Mouse (Mus musculus) limb, embryonic 10.5 days (tissue): ENCODE measurements at regions not wholly inside any gene's neighbourhood (a gene's known extent, or its start where the extent isn't known, plus 50 kb on each side); places are given as distances from the start of the nearest gene placed in this dataset.
A peak's percentile ranks its signal among the peaks of the same experiment; 100 is the strongest.

Experiments used
- DNase-seq: peaks from one replicate; pipeline ENCODE4 v3.0.0-alpha.2; 2017; ENCODE audit warnings: low spot score
- H3K27ac ChIP-seq: fragments of 300-500 bp; sonication (generic); 2 replicates; pipeline ENCODE4 v1.5.1; 2016; ENCODE audit warnings: mild to moderate bottlenecking
- H3K27me3 ChIP-seq: fragments of 300-500 bp; sonication (generic); 2 replicates; pipeline ENCODE4 v1.6.1; 2016; ENCODE audit warnings: low read depth, mild to moderate bottlenecking; ENCODE audit not compliant: poor library complexity, severe bottlenecking
- H3K36me3 ChIP-seq: fragments of 300-500 bp; sonication (generic); 2 replicates; pipeline ENCODE4 v1.6.1; 2016; ENCODE audit warnings: mild to moderate bottlenecking, moderate library complexity
- H3K4me1 ChIP-seq: fragments of 300-500 bp; sonication (generic); 2 replicates; pipeline ENCODE4 v1.6.1; 2016
- H3K4me3 ChIP-seq: fragments of 300-500 bp; sonication (generic); 2 replicates; pipeline ENCODE4 v1.5.1; 2016; ENCODE audit warnings: mild to moderate bottlenecking, moderate library complexity
- H3K9me3 ChIP-seq: fragments of 300-500 bp; sonication (generic); replicated peaks from 2 replicates; pipeline ENCODE4 v1.6.1; 2016; ENCODE audit warnings: mild to moderate bottlenecking
- WGBS: fragments of 180-500 bp; shearing (Covaris S2); methylation state at CpG from one replicate; pipeline ENCODE4 v1.1.7; 2016; 5-methylcytosine and 5-hydroxymethylcytosine counted together

- Histone ChIP-seq H3K27me3 (no peaks in the 10 kb centered on the region), H3K36me3 (no peaks in the 10 kb centered on the region), H3K4me3 (no peak overlapping the region), H3K27ac (no peak overlapping the region), H3K4me1 (peaks cover 12% of the 10 kb centered on the region), H3K9me3 (no peaks in the 10 kb centered on the region)
- WGBS: 84% methylated on average over 8 of the region's 8 CpGs
- no peak for DNase-seq
Observed at GRCm38 (mm10) chr1:153962161-153962720, 62.2 kb upstream of the Teddm2 start.

- H3K27me3 ChIP-seq: no peaks in the 10 kb centered on the region
- DNase-seq: no peak
- H3K36me3 ChIP-seq: no peaks in the 10 kb centered on the region
- 55% methylated on average over 9 of the region's 9 CpGs for WGBS
- peaks cover 12% of the 10 kb centered on the region for H3K4me1 ChIP-seq
- H3K4me3 ChIP-seq: no peak overlapping the region
- no peaks in the 10 kb centered on the region for H3K9me3 ChIP-seq
- H3K27ac ChIP-seq: peak overlapping the region; percentile 32; the same call in 1 of the 2 replicates
Observed at GRCm38 (mm10) chr1:153963744-153964342, 63.8 kb upstream of the Teddm2 start.

GRCm38 (mm10) chr1:153969401-153969800 lies 69.4 kb upstream of the Teddm2 start:
- Histone ChIP-seq H3K9me3 (no peaks in the 10 kb centered on the region), H3K4me1 (no peaks in the 10 kb centered on the region), H3K27me3 (no peaks in the 10 kb centered on the region), H3K27ac (no peak overlapping the region), H3K36me3 (no peaks in the 10 kb centered on the region), H3K4me3 (no peak overlapping the region)
- no peak for DNase-seq
- 83% methylated on average over 4 of the region's 4 CpGs for WGBS

GRCm38 (mm10) chr1:153974300-153974699 lies 74.3 kb upstream of the Teddm2 start:
- 88% methylated on average over 1 of the region's 1 CpGs for WGBS
- Histone ChIP-seq H3K9me3 (no peaks in the 10 kb centered on the region), H3K4me1 (peaks cover 13% of the 10 kb centered on the region), H3K27me3 (no peaks in the 10 kb centered on the region), H3K36me3 (no peaks in the 10 kb centered on the region), H3K4me3 (no peak overlapping the region), H3K27ac (no peak overlapping the region)
- DNase-seq: no peak

GRCm38 (mm10) chr1:153977963-153978726 lies 78.1 kb upstream of the Teddm2 start:
- no peaks in the 10 kb centered on the region for H3K36me3 ChIP-seq
- H3K9me3 ChIP-seq: no peaks in the 10 kb centered on the region
- H3K4me3 ChIP-seq: no peak overlapping the region
- peaks cover 13% of the 10 kb centered on the region for H3K4me1 ChIP-seq
- no peaks in the 10 kb centered on the region for H3K27me3 ChIP-seq
- DNase-seq: no peak
- H3K27ac ChIP-seq: peak overlapping the region; percentile 40; the same call in 1 of the 2 replicates
- 70% methylated on average over 5 of the region's 5 CpGs for WGBS

GRCm38 (mm10) chr1:153980886-153981285 lies 80.9 kb upstream of the Teddm2 start:
- no peaks in the 10 kb centered on the region for H3K9me3 ChIP-seq
- H3K36me3 ChIP-seq: no peaks in the 10 kb centered on the region
- H3K4me3 ChIP-seq: no peak overlapping the region
- WGBS: 85% methylated on average over 6 of the region's 6 CpGs
- no peak for DNase-seq
- no peaks in the 10 kb centered on the region for H3K27me3 ChIP-seq
- H3K27ac ChIP-seq: no peak overlapping the region
- H3K4me1 ChIP-seq: peaks cover 13% of the 10 kb centered on the region

- Histone ChIP-seq H3K27me3 (no peaks in the 10 kb centered on the region), H3K4me3 (no peak overlapping the region), H3K36me3 (no peaks in the 10 kb centered on the region), H3K27ac (no peak overlapping the region), H3K9me3 (no peaks in the 10 kb centered on the region), H3K4me1 (no peaks in the 10 kb centered on the region)
- DNase-seq: no peak
- 91% methylated on average over 5 of the region's 5 CpGs for WGBS
Observed at GRCm38 (mm10) chr1:153985595-153985994, 85.6 kb upstream of the Teddm2 start.

- H3K27ac ChIP-seq: no peak overlapping the region
- 86% methylated on average over 6 of the region's 6 CpGs for WGBS
- no peaks in the 10 kb centered on the region for H3K4me1 ChIP-seq
- no peaks in the 10 kb centered on the region for H3K9me3 ChIP-seq
- H3K27me3 ChIP-seq: no peaks in the 10 kb centered on the region
- H3K36me3 ChIP-seq: no peaks in the 10 kb centered on the region
- no peak for DNase-seq
- H3K4me3 ChIP-seq: no peak overlapping the region
Observed at GRCm38 (mm10) chr1:153986632-153987031, 86.6 kb upstream of the Teddm2 start.

GRCm38 (mm10) chr1:153988297-153988696 lies 88.3 kb upstream of the Teddm2 start:
- Histone ChIP-seq H3K27me3 (no peaks in the 10 kb centered on the region), H3K36me3 (no peaks in the 10 kb centered on the region), H3K4me3 (no peak overlapping the region), H3K9me3 (no peaks in the 10 kb centered on the region), H3K27ac (no peak overlapping the region), H3K4me1 (no peaks in the 10 kb centered on the region)
- no peak for DNase-seq
- 63% methylated on average over 2 of the region's 2 CpGs for WGBS

GRCm38 (mm10) chr1:153990651-153991435 lies 90.8 kb upstream of the Teddm2 start:
- no peaks in the 10 kb centered on the region for H3K36me3 ChIP-seq

GRCm38 (mm10) chr1:153992466-153992865 lies 92.4 kb upstream of the Teddm2 start:
- DNase-seq: no peak
- no peaks in the 10 kb centered on the region for H3K9me3 ChIP-seq
- H3K36me3 ChIP-seq: no peaks in the 10 kb centered on the region
- H3K27ac ChIP-seq: no peak overlapping the region
- H3K27me3 ChIP-seq: no peaks in the 10 kb centered on the region
- peaks cover 6% of the 10 kb centered on the region; the same call in 1 of the 2 replicates for H3K4me1 ChIP-seq
- no peak overlapping the region for H3K4me3 ChIP-seq
- 77% methylated on average over 3 of the region's 3 CpGs for WGBS

More at GRCm38 (mm10) chr1:153990651-153991435, 90.8 kb upstream of the Teddm2 start:
- Histone ChIP-seq H3K4me3 (no peak overlapping the region), H3K9me3 (no peaks in the 10 kb centered on the region), H3K27ac (no peak overlapping the region), H3K4me1 (no peaks in the 10 kb centered on the region), H3K27me3 (no peaks in the 10 kb centered on the region)
- no peak for DNase-seq
- 82% methylated on average over 11 of the region's 11 CpGs for WGBS

- Histone ChIP-seq H3K27ac (no peak overlapping the region), H3K4me1 (peaks cover 6% of the 10 kb centered on the region; the same call in 1 of the 2 replicates), H3K9me3 (no peaks in the 10 kb centered on the region), H3K36me3 (no peaks in the 10 kb centered on the region), H3K4me3 (no peak overlapping the region), H3K27me3 (no peaks in the 10 kb centered on the region)
- DNase-seq: no peak
- 96% methylated on average over 4 of the region's 4 CpGs for WGBS
Observed at GRCm38 (mm10) chr1:153994871-153995270, 94.8 kb upstream of the Teddm2 start.
